Mouse (Mus musculus): Measurements from ENCODE around the gene Elp4. TPM values are rescaled to one million over a fixed set of nuclear protein-coding genes. Genes with fewer than 3 reads are reported as not detected.

Elp4 gene
- polyA plus RNA-seq, 1 experiment from 2014 or later, result 34.3 TPM

- under 1% methylated on average over 44 of the region's 44 CpGs for WGBS
- H3K27me3 ChIP-seq, result peaks cover 99% of the 10 kb centered on the region
Measured at GRCm38 (mm10) chr2:105668271-105669270, 235.8 kb downstream of the Elp4 start, which contains the start of gene Pax6. TSS of gene Pax6 (plus strand) at chr2:105668900.

GRCm38 (mm10) chr2:105667626-105667950 is 236.8 kb downstream of the Elp4 start:
- Histone ChIP-seq H3K27ac (replicated peaks) (no peak overlapping the region), H3K27me3 (peaks cover 99% of the 10 kb centered on the region), H3K4me2 (replicated peaks) (0 out of 2 replicates have a peak overlapping the region, but pooled peaks have one; percentile 12), H3K9ac (no peak overlapping the region), H3K4me1 (peaks cover 32% of the 10 kb centered on the region), H3K36me3 (no peaks in the 10 kb centered on the region), H3K9me3 (replicated peaks) (no peaks in the 10 kb centered on the region), H3K4me3 (replicated peaks) (0 out of 2 replicates have a peak overlapping the region, but pooled peaks have one; percentile 4)
- under 1% methylated on average over 11 of the region's 11 CpGs for WGBS
- ATAC-seq (ENCODE audit: insufficient number of reproducible peaks, low FRiP score, low TSS enrichment, low read depth), result 0 out of 2 replicates have a peak, but pooled peaks have one; percentile 34

More at GRCm38 (mm10) chr2:105668271-105669270, 235.8 kb downstream of the Elp4 start, which contains the start of gene Pax6:
- no peaks in the 10 kb centered on the region for H3K9me3 ChIP-seq (replicated peaks)
- H3K4me3 ChIP-seq (replicated peaks), result peak within 1 kb of the TSS; percentile 22
- H3K4me1 ChIP-seq, result peaks cover 32% of the 10 kb centered on the region
- no peak within 1 kb of the TSS for H3K9ac ChIP-seq
- H3K36me3 ChIP-seq, result no peaks in the 10 kb centered on the region
- no peak for ATAC-seq (ENCODE audit: insufficient number of reproducible peaks, low FRiP score, low TSS enrichment, low read depth)
- no peak within 1 kb of the TSS for H3K27ac ChIP-seq (replicated peaks)
- H3K4me2 ChIP-seq (replicated peaks), result peak within 1 kb of the TSS; percentile 33

- no peak overlapping the region for H3K27ac ChIP-seq (replicated peaks)
- ATAC-seq (ENCODE audit: insufficient number of reproducible peaks, low FRiP score, low TSS enrichment, low read depth), result no peak
- H3K27me3 ChIP-seq, result peaks cover 99% of the 10 kb centered on the region
- H3K9ac ChIP-seq, result no peak overlapping the region
- 0 out of 2 replicates have a peak overlapping the region, but pooled peaks have one; percentile 12 for H3K4me2 ChIP-seq (replicated peaks)
- no peaks in the 10 kb centered on the region for H3K36me3 ChIP-seq
- peaks cover 27% of the 10 kb centered on the region for H3K4me1 ChIP-seq
- H3K9me3 ChIP-seq (replicated peaks), result no peaks in the 10 kb centered on the region
- 1% methylated on average over 41 of the region's 41 CpGs for WGBS
- 0 out of 2 replicates have a peak overlapping the region, but pooled peaks have one; percentile 4 for H3K4me3 ChIP-seq (replicated peaks)
Measured at GRCm38 (mm10) chr2:105666763-105667625, 237.4 kb downstream of the Elp4 start.

- no peak for ATAC-seq (ENCODE audit: insufficient number of reproducible peaks, low FRiP score, low TSS enrichment, low read depth)
- no peak overlapping the region for H3K4me2 ChIP-seq (replicated peaks)
- no peaks in the 10 kb centered on the region for H3K9me3 ChIP-seq (replicated peaks)
- H3K4me3 ChIP-seq (replicated peaks), result no peak overlapping the region
- H3K36me3 ChIP-seq, result no peaks in the 10 kb centered on the region
- no peak overlapping the region for H3K9ac ChIP-seq
- 3% methylated on average over 6 of the region's 6 CpGs for WGBS
- peaks cover 24% of the 10 kb centered on the region for H3K4me1 ChIP-seq
- no peak overlapping the region for H3K27ac ChIP-seq (replicated peaks)
- peaks cover 100% of the 10 kb centered on the region for H3K27me3 ChIP-seq
Measured at GRCm38 (mm10) chr2:105666331-105666730, 238.0 kb downstream of the Elp4 start.

GRCm38 (mm10) chr2:105665491-105666250 is 238.7 kb downstream of the Elp4 start:
- H3K27me3 ChIP-seq, result peaks cover 100% of the 10 kb centered on the region

GRCm38 (mm10) chr2:105664996-105665395 is 239.4 kb downstream of the Elp4 start:
- Histone ChIP-seq H3K4me3 (replicated peaks) (no peak overlapping the region), H3K9me3 (replicated peaks) (no peaks in the 10 kb centered on the region), H3K36me3 (no peaks in the 10 kb centered on the region), H3K27ac (replicated peaks) (no peak overlapping the region), H3K9ac (no peak overlapping the region), H3K27me3 (peaks cover 100% of the 10 kb centered on the region), H3K4me1 (peaks cover 34% of the 10 kb centered on the region), H3K4me2 (replicated peaks) (no peak overlapping the region)
- no peak for ATAC-seq (ENCODE audit: insufficient number of reproducible peaks, low FRiP score, low TSS enrichment, low read depth)
- 7% methylated on average over 5 of the region's 5 CpGs for WGBS

More at GRCm38 (mm10) chr2:105665491-105666250, 238.7 kb downstream of the Elp4 start:
- H3K4me3 ChIP-seq (replicated peaks), result no peak overlapping the region
- H3K36me3 ChIP-seq, result no peaks in the 10 kb centered on the region
- no peak for ATAC-seq (ENCODE audit: insufficient number of reproducible peaks, low FRiP score, low TSS enrichment, low read depth)
- WGBS, result 12% methylated on average over 5 of the region's 5 CpGs
- peaks cover 28% of the 10 kb centered on the region for H3K4me1 ChIP-seq
- no peaks in the 10 kb centered on the region for H3K9me3 ChIP-seq (replicated peaks)
- H3K27ac ChIP-seq (replicated peaks), result no peak overlapping the region
- H3K4me2 ChIP-seq (replicated peaks), result no peak overlapping the region
- H3K9ac ChIP-seq, result no peak overlapping the region

GRCm38 (mm10) chr2:105663101-105663511 is 241.3 kb downstream of the Elp4 start:
- H3K9me3 ChIP-seq (replicated peaks), result no peaks in the 10 kb centered on the region
- H3K4me2 ChIP-seq (replicated peaks), result no peak overlapping the region
- H3K27ac ChIP-seq (replicated peaks), result no peak overlapping the region
- H3K9ac ChIP-seq, result no peak overlapping the region
- no peak for ATAC-seq (ENCODE audit: insufficient number of reproducible peaks, low FRiP score, low TSS enrichment, low read depth)
- H3K27me3 ChIP-seq, result peaks cover 100% of the 10 kb centered on the region
- 4% methylated on average over 10 of the region's 10 CpGs for WGBS
- no peak overlapping the region for H3K4me3 ChIP-seq (replicated peaks)
- peaks cover 25% of the 10 kb centered on the region for H3K4me1 ChIP-seq
- H3K36me3 ChIP-seq, result no peaks in the 10 kb centered on the region

- Histone ChIP-seq H3K27me3 (peaks cover 98% of the 10 kb centered on the region), H3K36me3 (no peaks in the 10 kb centered on the region)
- WGBS, result 7% methylated on average over 7 of the region's 7 CpGs
Measured at GRCm38 (mm10) chr2:105662606-105663005, 241.8 kb downstream of the Elp4 start.

GRCm38 (mm10) chr2:105662121-105662520 is 242.2 kb downstream of the Elp4 start:
- Histone ChIP-seq H3K4me2 (replicated peaks) (no peak overlapping the region), H3K27ac (replicated peaks) (no peak overlapping the region), H3K9ac (no peak overlapping the region), H3K4me1 (peaks cover 19% of the 10 kb centered on the region), H3K4me3 (replicated peaks) (no peak overlapping the region), H3K27me3 (peaks cover 98% of the 10 kb centered on the region), H3K36me3 (no peaks in the 10 kb centered on the region), H3K9me3 (replicated peaks) (no peaks in the 10 kb centered on the region)
- 3% methylated on average over 16 of the region's 16 CpGs for WGBS
- ATAC-seq (ENCODE audit: insufficient number of reproducible peaks, low FRiP score, low TSS enrichment, low read depth), result no peak

More at GRCm38 (mm10) chr2:105662606-105663005, 241.8 kb downstream of the Elp4 start:
- H3K27ac ChIP-seq (replicated peaks), result no peak overlapping the region
- H3K4me3 ChIP-seq (replicated peaks), result no peak overlapping the region
- no peaks in the 10 kb centered on the region for H3K9me3 ChIP-seq (replicated peaks)
- H3K4me2 ChIP-seq (replicated peaks), result no peak overlapping the region
- ATAC-seq (ENCODE audit: insufficient number of reproducible peaks, low FRiP score, low TSS enrichment, low read depth), result no peak
- peaks cover 24% of the 10 kb centered on the region for H3K4me1 ChIP-seq
- H3K9ac ChIP-seq, result no peak overlapping the region

GRCm38 (mm10) chr2:105661623-105662066 is 242.7 kb downstream of the Elp4 start:
- WGBS, result under 1% methylated on average over 18 of the region's 18 CpGs
- no peak overlapping the region for H3K4me2 ChIP-seq (replicated peaks)
- peaks cover 15% of the 10 kb centered on the region for H3K4me1 ChIP-seq
- no peak overlapping the region for H3K4me3 ChIP-seq (replicated peaks)
- ATAC-seq (ENCODE audit: insufficient number of reproducible peaks, low FRiP score, low TSS enrichment, low read depth), result no peak
- H3K27me3 ChIP-seq, result peaks cover 98% of the 10 kb centered on the region
- no peak overlapping the region for H3K9ac ChIP-seq
- no peak overlapping the region for H3K27ac ChIP-seq (replicated peaks)
- H3K9me3 ChIP-seq (replicated peaks), result no peaks in the 10 kb centered on the region
- no peaks in the 10 kb centered on the region for H3K36me3 ChIP-seq

All from embryonic facial prominence, embryonic 15.5 days (tissue).